Mouse (Mus musculus): ENCODE results near the gene Gm4353. TPM values are rescaled to one million over a fixed set of nuclear protein-coding genes. Genes with fewer than 3 reads are reported as not detected.

The Gm4353 gene
- polyA plus RNA-seq, 1 experiment from 2014 or later, result 10.2 TPM

GRCm38 (mm10) chr7:116040470-116041019, 43.9 kb downstream of the Gm4353 start:
- ATAC-seq, result no peak
- ChIA-PET POLR2A (no interaction called here), CTCF (interaction anchor here (0.6 to 4.0 kb wide), 12 partner anchors 8 to 828 kb away, joined by 3 to 17 read pairs (median 4); no protein-coding TSS in a partner anchor)
- H3K27me3 ChIP-seq, result peaks cover 17% of the 10 kb centered on the region
- no peak for DNase-seq (ENCODE audit: low read depth, low spot score)
- in situ Hi-C loops (cut with MboI; ENCODE audit: low pct_unique_long_range_greater_than_20kb), result no loop called here
- no peak for TF ChIP-seq CTCF (IDR thresholded peaks at IDR 0.05)

GRCm38 (mm10) chr7:116039538-116040466, 44.6 kb downstream of the Gm4353 start:
- ChIA-PET POLR2A (no interaction called here), CTCF (interaction anchor here (0.7 to 4.0 kb wide), 11 partner anchors 9 to 824 kb away, joined by 3 to 17 read pairs (median 4); no protein-coding TSS in a partner anchor)
- DNase-seq (ENCODE audit: low read depth, low spot score), result no peak
- peak; percentile 97 for ATAC-seq
- no peak for TF ChIP-seq CTCF (IDR thresholded peaks at IDR 0.05)
- peaks cover 17% of the 10 kb centered on the region for H3K27me3 ChIP-seq
- in situ Hi-C loops (cut with MboI; ENCODE audit: low pct_unique_long_range_greater_than_20kb), result loop anchor here (5.0 to 10.0 kb wide), 4 partner anchors 545 to 1118 kb away; no protein-coding TSS in a partner anchor

GRCm38 (mm10) chr7:116039196-116039537, 45.3 kb downstream of the Gm4353 start, which contains the start of gene 1110004F10Rik:
1110004F10Rik (plus strand) TSS chr7:116039397.
- POLR2A ChIA-PET, result no interaction called here
- no peak for DNase-seq (ENCODE audit: low read depth, low spot score)
- no peak for ATAC-seq
- CTCF ChIA-PET, result interaction anchor here (1.2 to 4.0 kb wide), 4 partner anchors 672 to 823 kb away, joined by 4 to 17 read pairs (median 9); no protein-coding TSS in a partner anchor
- TF ChIP-seq CTCF (IDR thresholded peaks at IDR 0.05), result no peak
- peaks cover 12% of the 10 kb centered on the region for H3K27me3 ChIP-seq
- in situ Hi-C loops (cut with MboI; ENCODE audit: low pct_unique_long_range_greater_than_20kb), result loop anchor here (5.0 to 10.0 kb wide), 4 partner anchors 544 to 1117 kb away; no protein-coding TSS in a partner anchor

- no peak for TF ChIP-seq CTCF (IDR thresholded peaks at IDR 0.05)
- in situ Hi-C loops (cut with MboI; ENCODE audit: low pct_unique_long_range_greater_than_20kb), result loop anchor here (5.0 to 10.0 kb wide), 4 partner anchors 544 to 1116 kb away; no protein-coding TSS in a partner anchor
- DNase-seq (ENCODE audit: low read depth, low spot score) (no peak), ATAC-seq (no peak)
- peaks cover 10% of the 10 kb centered on the region for H3K27me3 ChIP-seq
- ChIA-PET POLR2A (no interaction called here), CTCF (interaction anchor here (3.4 to 4.0 kb wide), 2 partner anchors 671 to 820 kb away, joined by 12 to 17 read pairs; no protein-coding TSS in a partner anchor)
These were observed 45.9 kb downstream of the Gm4353 start, which contains the start of gene Sox6 for GRCm38 (mm10) chr7:116038511-116038910. Sox6 (minus strand) TSS chr7:116038796.

- CTCF ChIA-PET, result interaction anchor here (3.4 kb wide), 1 partner anchor 671 kb away, joined by 12 read pairs; no protein-coding TSS in a partner anchor
- DNase-seq (ENCODE audit: low read depth, low spot score), result no peak
- H3K27me3 ChIP-seq, result peaks cover 6% of the 10 kb centered on the region
- TF ChIP-seq CTCF (IDR thresholded peaks at IDR 0.05), result no peak
- POLR2A ChIA-PET, result no interaction called here
- ATAC-seq, result no peak
- in situ Hi-C loops (cut with MboI; ENCODE audit: low pct_unique_long_range_greater_than_20kb), result loop anchor here (5.0 to 10.0 kb wide), 4 partner anchors 543 to 1116 kb away; no protein-coding TSS in a partner anchor
These were observed 46.4 kb downstream of the Gm4353 start for GRCm38 (mm10) chr7:116038024-116038423.

GRCm38 (mm10) chr7:116036591-116037555, 47.6 kb downstream of the Gm4353 start:
- in situ Hi-C loops (cut with MboI; ENCODE audit: low pct_unique_long_range_greater_than_20kb), result loop anchor here (5.0 to 10.0 kb wide), 4 partner anchors 542 to 1115 kb away; no protein-coding TSS in a partner anchor
- DNase-seq (ENCODE audit: low read depth, low spot score), result no peak

GRCm38 (mm10) chr7:116035504-116035903, 48.9 kb downstream of the Gm4353 start:
- POLR2A ChIA-PET, result no interaction called here
- peaks cover 6% of the 10 kb centered on the region for H3K27me3 ChIP-seq
- in situ Hi-C loops (cut with MboI; ENCODE audit: low pct_unique_long_range_greater_than_20kb), result loop anchor here (5.0 to 10.0 kb wide), 4 partner anchors 541 to 1113 kb away; no protein-coding TSS in a partner anchor

More at GRCm38 (mm10) chr7:116036591-116037555, 47.6 kb downstream of the Gm4353 start:
- no peak for ATAC-seq
- POLR2A ChIA-PET, result no interaction called here
- CTCF ChIA-PET, result no interaction called here
- no peak for TF ChIP-seq CTCF (IDR thresholded peaks at IDR 0.05)
- H3K27me3 ChIP-seq, result peaks cover 6% of the 10 kb centered on the region

GRCm38 (mm10) chr7:116034282-116034758, 50.1 kb downstream of the Gm4353 start:
- ATAC-seq, result peak; percentile 24
- TF ChIP-seq CTCF (IDR thresholded peaks at IDR 0.05), result no peak
- in situ Hi-C loops (cut with MboI; ENCODE audit: low pct_unique_long_range_greater_than_20kb), result loop anchor here (10.0 kb wide), 1 partner anchor 540 kb away; no protein-coding TSS in a partner anchor
- ChIA-PET POLR2A (no interaction called here), CTCF (interaction anchor here (1.4 kb wide), 1 partner anchor 667 kb away, joined by 4 read pairs; no protein-coding TSS in a partner anchor)
- peaks cover 6% of the 10 kb centered on the region for H3K27me3 ChIP-seq
- DNase-seq (ENCODE audit: low read depth, low spot score), result no peak

More at GRCm38 (mm10) chr7:116035504-116035903, 48.9 kb downstream of the Gm4353 start:
- CTCF ChIA-PET, result interaction anchor here (1.4 kb wide), 1 partner anchor 668 kb away, joined by 4 read pairs; no protein-coding TSS in a partner anchor
- DNase-seq (ENCODE audit: low read depth, low spot score) (no peak), ATAC-seq (no peak)
- no peak for TF ChIP-seq CTCF (IDR thresholded peaks at IDR 0.05)

Data from Patski (cell line).